Mouse (Mus musculus) lung, adult 2 months (tissue): ENCODE measurements around the gene Thap4.
A peak's percentile ranks its signal among the peaks of the same experiment; 100 is the strongest.

Experiments
- CTCF ChIP-seq: fragments of 200-500 bp; IDR thresholded peaks from 2 replicates; pipeline ENCODE4 v1.5.1; 2011; ENCODE audit warnings: mild to moderate bottlenecking, low read length, control low read depth; ENCODE audit not compliant: insufficient read depth
- POLR2A ChIP-seq: fragments of 200-500 bp; IDR thresholded peaks from 2 replicates; pipeline ENCODE4 v1.6.1; 2011; ENCODE audit warnings: low read depth, mild to moderate bottlenecking, control low read depth, low read length, borderline replicate concordance; ENCODE audit errors: extremely low read depth

DNA sequence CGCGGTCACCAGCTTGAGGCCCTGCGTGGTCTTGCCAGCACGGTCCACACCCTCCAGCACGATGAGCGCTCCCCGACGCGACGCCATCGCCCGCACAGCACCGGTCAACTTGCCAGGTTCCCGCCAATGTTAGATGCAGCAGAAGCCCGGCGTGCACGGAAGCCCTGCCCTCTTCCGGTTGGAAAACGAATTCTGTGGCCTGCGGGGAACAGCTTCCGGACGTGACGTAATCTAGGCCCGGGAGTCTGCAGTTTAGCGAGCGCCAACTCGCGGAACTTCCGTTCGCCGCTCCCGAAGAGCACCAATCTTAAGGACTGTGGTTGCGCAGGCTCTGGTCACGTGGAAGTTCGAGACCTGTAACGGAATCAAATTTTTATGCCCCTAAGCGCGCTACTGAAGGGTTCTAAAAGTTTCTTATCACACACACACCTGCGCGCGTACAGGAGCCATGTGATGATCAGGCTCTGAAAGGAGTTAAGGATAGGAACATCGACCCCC lies 47.1 kb upstream of the Thap4 start, which contains the start of gene Dtymk:
- TF ChIP-seq CTCF = no peak
- peak; percentile 64; the same call in 1 of the 2 replicates for TF ChIP-seq POLR2A
